Mouse (Mus musculus) MEL (cell line): ENCODE results near the gene Sirt3. TPM values are rescaled to one million over a fixed set of nuclear protein-coding genes. Genes with fewer than 3 reads are reported as not detected.
"Not testable (repeated sequence)": the region's sequence is repeated elsewhere in the genome, so short reads cannot be mapped to it uniquely, and the experiment has no call there.

Source experiments
- DNase-seq: peaks from one replicate; pipeline ENCODE4 v3.0.0; 2011; ENCODE audit warnings: low read depth, low spot score
- H3K27ac ChIP-seq: 2 replicates; pipeline ENCODE4 v1.5.1; 2012; ENCODE audit warnings: low read depth, mild to moderate bottlenecking, control low read depth, low read length, moderate library complexity; ENCODE audit not compliant: control insufficient read depth
- H3K27me3 ChIP-seq, 2 experiments: fragments of 150-350 bp in 1 of 2; sonication (generic) in 1 of 2; 2 replicates each; pipeline ENCODE4 v1.6.1; 2012; ENCODE audit warnings: low read length in 2 of 2, mild to moderate bottlenecking in 2 of 2, improper control_type of control experiment in 1 of 2, moderate library complexity in 1 of 2; ENCODE audit not compliant: insufficient read depth in 2 of 2, control insufficient read depth in 1 of 2
- H3K36me3 ChIP-seq, 2 experiments: 2 replicates each; pipeline ENCODE4 v1.6.1; 2012 to 2014; ENCODE audit warnings: low read length in 2 of 2, improper control_type of control experiment in 1 of 2, inconsistent platforms in 1 of 2, mild to moderate bottlenecking in 1 of 2; ENCODE audit not compliant: insufficient read depth in 2 of 2, control insufficient read depth in 1 of 2
- H3K4me1 ChIP-seq, 2 experiments: fragments of 150-350 bp in 1 of 2; sonication (generic) in 1 of 2; 2 replicates each; pipeline ENCODE4 v1.6.1; 2012; ENCODE audit warnings: low read length in 2 of 2, improper control_type of control experiment in 1 of 2, mild to moderate bottlenecking in 1 of 2; ENCODE audit not compliant: insufficient read depth in 2 of 2, control insufficient read depth in 1 of 2
- H3K4me3 ChIP-seq, 2 experiments: fragments of 150-350 bp in 1 of 2; sonication (generic) in 1 of 2; 2 replicates each; pipeline ENCODE4 v1.5.1; 2012; ENCODE audit warnings: low read depth in 2 of 2, low read length in 2 of 2, mild to moderate bottlenecking in 2 of 2, moderate library complexity in 2 of 2, control low read depth in 1 of 2, improper control_type of control experiment in 1 of 2; ENCODE audit not compliant: control insufficient read depth in 1 of 2, insufficient read depth in 1 of 2
- H3K79me2 ChIP-seq: 2 replicates; pipeline ENCODE4 v1.6.1; 2012; ENCODE audit warnings: mild to moderate bottlenecking, low read length, moderate library complexity; ENCODE audit not compliant: control insufficient read depth, poor library complexity, insufficient read depth
- H3K9ac ChIP-seq: 2 replicates; pipeline ENCODE4 v1.6.1; 2012; ENCODE audit warnings: low read depth, mild to moderate bottlenecking, control low read depth, low read length, moderate library complexity; ENCODE audit not compliant: control insufficient read depth, poor library complexity, severe bottlenecking
- H3K9me3 ChIP-seq: fragments of 150-350 bp; sonication (generic); replicated peaks from 2 replicates; pipeline ENCODE4 v1.6.1; 2012; ENCODE audit warnings: mild to moderate bottlenecking, low read length, improper control_type of control experiment, moderate library complexity; ENCODE audit not compliant: insufficient read depth
- E2F4 ChIP-seq: IDR thresholded peaks from 2 replicates; pipeline ENCODE4 v1.6.1; 2011; ENCODE audit warnings: low read depth, low read length, improper control_type of control experiment, borderline replicate concordance
- GABPA ChIP-seq: IDR thresholded peaks from 2 replicates; pipeline ENCODE4 v1.6.1; 2012; ENCODE audit warnings: low read depth, mild to moderate bottlenecking, inconsistent platforms, low read length, improper control_type of control experiment, moderate library complexity
- GATA1 ChIP-seq: IDR thresholded peaks from 2 replicates; pipeline ENCODE4 v1.6.1; 2011; ENCODE audit warnings: low read depth, low read length, improper control_type of control experiment
- JUND ChIP-seq: IDR thresholded peaks from 2 replicates; pipeline ENCODE4 v1.6.1; 2011; ENCODE audit warnings: low read depth, mild to moderate bottlenecking, improper control_type of control experiment, low read length
- MXI1 ChIP-seq: IDR thresholded peaks from 2 replicates; pipeline ENCODE4 v1.6.1; 2011; ENCODE audit warnings: mild to moderate bottlenecking, low read depth, low read length, improper control_type of control experiment
- MYB ChIP-seq: IDR thresholded peaks from 2 replicates; pipeline ENCODE4 v1.6.1; 2011; ENCODE audit warnings: mild to moderate bottlenecking, low read depth, low read length, improper control_type of control experiment
- MYC ChIP-seq: IDR thresholded peaks from 2 replicates; pipeline ENCODE4 v1.6.1; 2011; ENCODE audit warnings: low read depth, mild to moderate bottlenecking, low read length, improper control_type of control experiment, moderate library complexity
- POLR2A ChIP-seq, 2 experiments: IDR thresholded peaks; 2 replicates each; pipeline ENCODE4 v1.6.1; 2011 to 2012; ENCODE audit warnings: low read length in 2 of 2, mild to moderate bottlenecking in 2 of 2, control low read depth in 1 of 2, improper control_type of control experiment in 1 of 2, low read depth in 1 of 2, moderate library complexity in 1 of 2; ENCODE audit not compliant: control insufficient read depth in 1 of 2, insufficient read depth in 1 of 2, poor library complexity in 1 of 2
- POLR2AphosphoS5 ChIP-seq: IDR thresholded peaks from 2 replicates; pipeline ENCODE4 v1.6.1; 2012; ENCODE audit warnings: low read depth, borderline replicate concordance, mild to moderate bottlenecking, inconsistent platforms, low read length, moderate library complexity, mixed read lengths
- TAL1 ChIP-seq: IDR thresholded peaks from 2 replicates; pipeline ENCODE4 v1.6.1; 2012; ENCODE audit warnings: mild to moderate bottlenecking, inconsistent platforms, low read length, moderate library complexity, mixed read lengths
- USF2 ChIP-seq, 2 experiments: IDR thresholded peaks; 2 replicates each; pipeline ENCODE4 v1.6.1; 2011 to 2012; ENCODE audit warnings: improper control_type of control experiment in 2 of 2, low read length in 2 of 2, borderline replicate concordance in 1 of 2, inconsistent platforms in 1 of 2, low read depth in 1 of 2, mild to moderate bottlenecking in 1 of 2; ENCODE audit not compliant: insufficient read depth in 1 of 2
- ZC3H11A ChIP-seq: IDR thresholded peaks from 2 replicates; pipeline ENCODE4 v1.6.1; 2012; ENCODE audit warnings: low read depth, mild to moderate bottlenecking, inconsistent platforms, low read length, improper control_type of control experiment
- polyA plus RNA-seq, 2 experiments: library from polyadenylated mRNA; stranded (reverse) in 1 of 2; unstranded in 1 of 2; fragments of >175 nt in 1 of 2; fragments of >200 nt in 1 of 2; gene quantifications; 2 replicates each; pipeline versions ENCODE4 v1.2.1 to v1.2.4; 2012; ENCODE audit warnings: low replicate concordance in 2 of 2, low read depth in 1 of 2; ENCODE audit not compliant: insufficient read length in 2 of 2, insufficient read depth in 1 of 2, missing spikeins in 1 of 2
- total RNA-seq: library from RNA; depleted of rRNA; stranded (reverse); fragments of 300-350 nt; gene quantifications from 2 replicates; pipeline ENCODE4 v1.2.3, GENCODE M21; 2012

Sirt3 gene
- total and polyA plus RNA-seq, 3 experiments = 16.1 to 19.5 TPM; not detected in 1

DNA sequence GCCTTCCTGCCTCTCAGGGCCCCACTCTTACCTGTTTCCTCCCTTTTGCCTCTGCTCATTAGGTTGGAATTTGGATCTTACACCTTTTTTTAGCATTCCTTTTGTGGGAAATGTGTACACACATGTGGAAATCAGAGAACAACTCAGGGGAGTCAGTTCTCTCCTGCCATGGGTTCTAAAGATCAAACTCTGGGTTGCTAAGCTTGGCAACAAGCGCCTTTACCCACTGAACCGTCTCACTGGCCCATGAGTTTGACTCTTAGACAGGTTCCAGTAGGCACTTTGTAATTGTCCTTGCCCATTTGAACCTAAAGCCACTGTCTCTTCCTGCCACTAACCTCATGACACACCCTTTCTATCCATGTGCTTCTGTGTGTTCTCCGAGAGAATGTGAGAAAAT is 12.5 kb upstream of the Sirt3 start:
- H3K36me3 ChIP-seq = peaks cover 3 to 5% of the 10 kb centered on the region in 2 experiments; a peak in 3 of 4 replicates
- no peak for DNase-seq
- TF ChIP-seq POLR2AphosphoS5 = no peak
- no peak for TF ChIP-seq TAL1
- no peak for TF ChIP-seq POLR2A (IDR thresholded peaks at IDR 0.05; ENCODE audit: control insufficient read depth in 1 of 2, insufficient read depth in 1 of 2, low read depth in 1 of 2, low read length in 2 of 2, poor library complexity in 1 of 2)
- TF ChIP-seq, all 39 proteins: peak for 0

DNA sequence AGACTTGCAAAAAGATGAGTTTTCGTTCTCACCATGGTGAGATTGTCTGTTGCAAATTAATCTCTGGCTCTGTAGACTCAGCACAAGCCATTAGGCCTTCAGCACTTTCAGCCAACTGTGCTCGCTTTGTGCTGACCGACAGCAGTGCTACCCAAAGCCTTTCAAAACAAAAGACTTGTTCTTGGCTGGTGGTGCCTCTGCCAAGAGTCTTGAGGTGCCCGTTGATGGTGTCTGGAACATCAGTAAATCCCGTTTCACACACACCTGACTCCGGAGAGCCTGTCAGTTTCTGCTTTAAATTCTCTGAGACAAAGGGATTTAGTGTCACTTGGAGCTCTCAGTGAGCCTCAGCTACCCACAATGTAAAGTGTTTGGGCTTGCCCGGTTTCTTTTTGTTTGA is 11.9 kb upstream of the Sirt3 start:
- DNase-seq = no peak
- TF ChIP-seq GATA1 (no peak), MYC (no peak), ZC3H11A (no peak), JUND (no peak), USF2 (IDR thresholded peaks at IDR 0.05; ENCODE audit: borderline replicate concordance in 1 of 2, insufficient read depth in 1 of 2, low read depth in 1 of 2, low read length in 2 of 2) (no peak), GABPA (no peak), E2F4 (no peak), MXI1 (no peak), MYB (no peak)
- H3K27ac ChIP-seq = no peak overlapping the region
- no peaks in the 10 kb centered on the region for H3K27me3 ChIP-seq
- no peak overlapping the region for H3K9ac ChIP-seq
- H3K4me3 ChIP-seq = no peak overlapping the region
- H3K36me3 ChIP-seq = peaks cover 3 to 10% of the 10 kb centered on the region in 2 experiments; a peak in 3 of 4 replicates
- no peaks in the 10 kb centered on the region for H3K79me2 ChIP-seq
- peaks cover 0 to 7% of the 10 kb centered on the region in 2 experiments; a peak in 2 of 4 replicates for H3K4me1 ChIP-seq
- no peaks in the 10 kb centered on the region for H3K9me3 ChIP-seq

More for the DNA sequence above, 12.5 kb upstream of the Sirt3 start:
- H3K4me3 ChIP-seq = no peak overlapping the region
- no peaks in the 10 kb centered on the region for H3K9me3 ChIP-seq
- no peak overlapping the region for H3K27ac ChIP-seq
- H3K4me1 ChIP-seq = peaks cover 0 to 7% of the 10 kb centered on the region in 2 experiments; a peak in 2 of 4 replicates
- H3K79me2 ChIP-seq = no peaks in the 10 kb centered on the region
- no peak overlapping the region for H3K9ac ChIP-seq
- H3K27me3 ChIP-seq = no peaks in the 10 kb centered on the region

DNA sequence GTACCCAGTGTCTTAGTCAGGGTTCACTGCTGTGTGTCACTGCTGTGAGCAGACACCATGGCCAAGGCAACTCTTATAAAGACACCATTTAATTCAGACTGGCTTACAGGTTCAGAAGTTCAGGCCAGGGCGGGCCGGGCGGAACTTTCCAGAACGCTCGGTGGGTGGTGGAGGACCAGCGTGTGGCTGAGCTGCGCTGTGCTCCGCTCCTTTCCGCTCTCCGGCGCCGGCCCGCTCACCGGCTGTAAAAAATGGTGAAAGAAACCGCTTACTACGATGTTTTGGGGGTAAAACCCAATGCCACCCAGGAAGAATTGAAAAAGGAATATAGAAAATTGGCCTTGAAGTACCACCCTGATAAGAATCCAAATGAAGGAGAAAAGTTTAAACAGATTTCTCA is 8.5 kb upstream of the Sirt3 start:
- H3K79me2 ChIP-seq, H3K27ac ChIP-seq, H3K4me1 ChIP-seq, DNase-seq, H3K9ac ChIP-seq, H3K27me3 ChIP-seq, H3K4me3 ChIP-seq, H3K9me3 ChIP-seq: not testable (repeated sequence)
- peaks cover 3 to 13% of the 10 kb centered on the region in 2 experiments; a peak in 3 of 4 replicates for H3K36me3 ChIP-seq
